Comparison of ENCODE assay signal across 21 mouse cellular contexts in the genomic region with DNA sequence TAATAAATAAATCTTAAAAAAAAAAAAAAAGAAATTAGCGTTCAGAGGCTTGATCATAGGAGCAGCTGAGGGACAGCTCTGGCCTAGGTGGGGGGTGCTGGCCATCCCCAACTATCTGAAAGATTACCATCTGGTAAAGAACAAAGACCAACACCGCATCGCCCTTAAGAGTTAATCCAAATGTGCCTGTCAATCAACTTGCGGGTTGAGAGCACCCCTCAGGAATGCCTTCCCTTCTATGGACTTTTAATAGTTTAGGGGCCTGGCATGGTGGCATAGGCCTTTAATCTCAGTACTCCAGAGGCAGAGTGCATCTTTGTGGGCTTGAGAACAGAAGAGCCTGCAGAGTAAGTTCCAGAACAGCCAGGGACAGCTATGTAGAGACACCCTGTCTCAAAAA.
"Had no signal": no experiment of that assay in that cellular context is flagged by ENCODE, and none has a peak within 500 bp of the region (broad histone marks: within the 10 kb centered on the region; RNA-seq: fewer than 3 reads in every experiment).

No protein-coding gene starts in this region.

- H3K27me3 ChIP-seq: heart, embryonic 13.5 days; heart, embryonic 15.5 days; hindbrain, embryonic 12.5 days; intestine, embryonic 15.5 days; limb, embryonic 12.5 days; limb, embryonic 15.5 days; liver, embryonic 12.5 days had no signal

- DNase-seq: gastrocnemius, postnatal 14 days; heart, adult 2 months; heart, postnatal 14 days; heart, postnatal 4 days; kidney, adult 18-20 months; kidney, adult 8-10 months; kidney, postnatal 10 days; kidney, postnatal 25 days; kidney, postnatal 4 days; left cerebral cortex, postnatal 4 days had no signal

- H3K36me3 ChIP-seq: heart, embryonic 15.5 days; hindbrain, embryonic 12.5 days; intestine, embryonic 15.5 days; limb, embryonic 12.5 days; limb, embryonic 15.5 days had no signal

- H3K4me3 ChIP-seq: heart, adult 2 months; heart, embryonic 13.5 days; heart, embryonic 15.5 days; hindbrain, embryonic 10.5 days; hindbrain, embryonic 12.5 days; intestine, embryonic 15.5 days; layer of hippocampus, adult 2 months; limb, embryonic 12.5 days; limb, embryonic 15.5 days; liver, embryonic 12.5 days had no signal

- H3K4me2 ChIP-seq: heart, embryonic 11.5 days; heart, embryonic 13.5 days; heart, embryonic 15.5 days; hindbrain, embryonic 12.5 days; hindbrain, embryonic 14.5 days; intestine, embryonic 15.5 days; limb, embryonic 12.5 days; limb, embryonic 15.5 days; liver, embryonic 12.5 days had no signal
